Mouse (Mus musculus): Measurements from ENCODE around the gene 4930512M02Rik. TPM values are rescaled to one million over a fixed set of nuclear protein-coding genes. Genes with fewer than 3 reads are reported as not detected.

The 4930512M02Rik gene
- total RNA-seq, 2 experiments from 2014 or later = not detected

DNA sequence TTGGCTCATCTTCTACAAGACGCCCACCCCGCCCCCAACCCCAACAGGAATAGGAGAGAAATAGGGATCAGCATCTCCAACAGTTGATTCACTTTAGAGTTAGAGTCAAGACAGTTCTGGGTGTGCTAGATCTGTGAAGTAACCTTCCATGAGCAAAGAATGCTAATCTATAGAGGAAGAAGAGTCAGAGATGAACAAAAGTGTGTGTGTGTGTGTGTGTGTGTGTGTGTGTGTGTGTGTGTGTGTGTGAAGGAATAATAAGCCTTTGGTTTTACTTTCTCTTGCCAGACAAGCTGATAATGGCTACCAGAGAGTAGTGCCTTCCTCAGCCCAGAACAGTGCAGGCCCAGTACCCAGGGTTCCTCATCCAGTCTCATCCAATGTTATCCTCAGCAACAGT is 59.6 kb downstream of the 4930512M02Rik start:
- no peak for ATAC-seq (replicated peaks; ENCODE audit: low FRiP score, low TSS enrichment, poor library complexity, severe bottlenecking)

DNA sequence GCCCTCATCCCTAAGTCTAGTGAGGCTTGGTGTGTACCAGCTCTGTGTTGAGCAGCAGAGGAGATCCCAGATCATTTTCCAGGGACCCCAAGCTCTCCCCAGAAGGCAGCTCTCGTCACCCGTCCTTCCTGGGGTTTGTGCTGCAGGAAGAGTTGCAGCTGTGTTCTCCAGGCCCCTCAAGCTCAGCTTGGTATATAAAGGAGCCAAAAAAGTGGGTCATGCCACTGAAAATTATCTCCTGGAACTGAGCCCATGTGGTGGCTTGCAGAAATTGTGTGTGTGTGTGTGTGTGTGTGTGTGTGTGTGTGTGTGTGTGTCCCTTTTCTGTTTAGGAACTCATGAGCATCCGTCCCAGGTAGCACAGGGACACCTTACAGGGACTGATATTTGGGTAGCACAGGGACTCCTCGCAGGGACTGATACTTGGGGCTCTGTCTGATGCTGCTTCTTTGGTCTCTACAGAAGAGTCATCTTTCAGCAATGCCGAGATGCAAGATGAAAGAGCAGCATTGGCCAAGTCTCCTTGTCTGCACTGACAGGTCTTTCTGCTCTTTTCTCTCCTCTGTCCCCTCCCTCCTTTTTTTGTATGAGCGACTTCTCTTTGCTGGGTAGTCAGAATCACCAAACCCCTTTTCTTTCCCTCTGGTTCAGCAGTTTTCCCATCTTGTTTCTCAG is 62.4 kb downstream of the 4930512M02Rik start:
- no peak for ATAC-seq (replicated peaks; ENCODE audit: low FRiP score, low TSS enrichment, poor library complexity, severe bottlenecking)

GRCm38 (mm10) chr11:11564266-11565044 is 63.2 kb downstream of the 4930512M02Rik start:
- peak; percentile 64 for ATAC-seq (replicated peaks; ENCODE audit: low FRiP score, low TSS enrichment, poor library complexity, severe bottlenecking)

GRCm38 (mm10) chr11:11561118-11561517 is 66.5 kb downstream of the 4930512M02Rik start:
- ATAC-seq (replicated peaks; ENCODE audit: low FRiP score, low TSS enrichment, poor library complexity, severe bottlenecking) = no peak

DNA sequence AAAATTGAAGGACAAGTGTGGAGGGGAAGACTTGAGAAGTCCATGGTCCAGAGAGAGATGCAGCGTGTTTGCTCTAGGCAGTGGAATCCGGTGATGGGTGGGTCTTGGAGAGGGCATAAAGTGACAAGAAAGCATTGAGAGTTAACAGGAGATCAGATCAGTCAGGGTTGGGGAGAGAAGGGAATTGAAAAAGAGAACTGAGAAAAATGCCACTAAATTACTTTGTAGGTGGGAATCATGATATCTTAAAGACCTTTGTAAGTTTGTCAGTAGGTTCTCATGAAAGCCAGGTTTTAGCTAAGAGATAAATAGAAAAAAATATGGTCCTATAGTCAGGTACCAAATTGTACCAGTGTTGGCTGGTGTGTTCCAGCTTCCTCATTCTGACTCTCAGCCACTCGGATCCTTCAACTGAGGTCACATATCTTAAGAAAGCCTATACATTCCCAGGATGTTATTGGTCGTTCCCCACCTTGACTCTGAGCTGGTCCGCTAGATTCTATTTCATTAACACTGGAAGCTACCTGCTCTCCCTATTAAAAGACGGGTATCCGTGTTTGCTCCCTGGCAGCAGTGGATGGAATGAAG is 68.4 kb downstream of the 4930512M02Rik start:
- ATAC-seq (replicated peaks; ENCODE audit: low FRiP score, low TSS enrichment, poor library complexity, severe bottlenecking) = no peak

DNA sequence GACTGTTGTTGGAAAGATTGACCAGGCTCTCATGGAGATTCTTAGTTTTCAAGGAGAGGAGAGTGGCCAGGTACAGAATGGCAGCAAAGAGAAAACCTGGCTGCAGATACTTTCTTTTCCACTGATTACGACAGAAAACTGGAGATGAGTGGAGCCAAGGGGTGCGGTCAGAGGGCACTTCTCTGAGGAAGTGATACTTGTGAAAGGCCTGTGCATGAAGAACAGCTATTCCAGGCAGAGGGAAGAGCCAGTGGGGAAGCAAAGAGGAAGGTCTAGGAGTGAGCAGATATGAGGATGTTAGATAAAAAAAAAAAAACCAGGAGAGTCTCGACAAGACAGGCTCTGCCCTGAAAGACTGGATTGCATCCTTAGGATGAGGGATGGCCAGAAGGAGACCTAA is 69.0 kb downstream of the 4930512M02Rik start:
- ATAC-seq (replicated peaks; ENCODE audit: low FRiP score, low TSS enrichment, poor library complexity, severe bottlenecking) = no peak

DNA sequence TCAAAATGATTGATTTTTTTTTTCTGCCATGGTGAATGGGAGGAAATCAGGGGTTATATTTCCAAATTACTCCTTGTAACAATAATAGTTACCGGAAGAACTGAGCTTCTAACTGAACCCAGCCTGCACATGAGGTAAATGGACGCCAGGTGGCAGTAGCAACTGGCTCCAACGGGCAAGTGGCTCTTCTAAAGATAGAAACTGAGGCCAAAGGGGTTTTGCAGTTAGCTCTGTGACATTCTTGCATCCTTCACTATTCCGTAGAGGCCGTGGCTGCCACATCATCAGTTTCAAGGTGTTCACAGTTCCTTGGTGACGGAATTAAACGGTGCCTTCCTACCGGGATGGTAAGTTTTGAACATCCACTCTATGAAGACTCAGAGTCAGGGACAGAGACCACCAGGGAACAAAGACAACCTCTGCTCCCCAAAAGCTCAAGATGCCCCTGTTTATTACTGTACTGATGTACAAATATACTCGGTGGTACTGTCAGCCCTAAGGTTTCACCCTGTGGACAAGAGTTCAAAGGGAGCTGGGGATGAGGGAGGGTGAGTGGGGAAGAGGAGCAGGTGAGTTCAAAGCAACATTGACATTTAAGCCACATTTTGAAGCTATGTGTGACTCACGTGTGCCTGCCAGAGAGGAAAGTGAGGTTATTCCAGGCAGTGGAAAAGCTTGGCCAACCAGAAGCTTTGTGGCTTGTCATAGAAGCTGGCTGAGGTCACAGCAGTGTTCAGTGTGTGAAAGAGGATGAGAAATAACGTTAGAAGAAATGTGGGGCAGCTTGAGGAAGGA is 70.3 kb downstream of the 4930512M02Rik start:
- peak; percentile 85 for ATAC-seq (replicated peaks; ENCODE audit: low FRiP score, low TSS enrichment, poor library complexity, severe bottlenecking)

GRCm38 (mm10) chr11:11556186-11556585 is 71.4 kb downstream of the 4930512M02Rik start:
- ATAC-seq (replicated peaks; ENCODE audit: low FRiP score, low TSS enrichment, poor library complexity, severe bottlenecking) = no peak

GRCm38 (mm10) chr11:11555563-11555962 is 72.1 kb downstream of the 4930512M02Rik start:
- ATAC-seq (replicated peaks; ENCODE audit: low FRiP score, low TSS enrichment, poor library complexity, severe bottlenecking) = no peak

GRCm38 (mm10) chr11:11547597-11548240 is 79.9 kb downstream of the 4930512M02Rik start:
- no peak for ATAC-seq (replicated peaks; ENCODE audit: low FRiP score, low TSS enrichment, poor library complexity, severe bottlenecking)

GRCm38 (mm10) chr11:11546903-11547511 is 80.6 kb downstream of the 4930512M02Rik start:
- ATAC-seq (replicated peaks; ENCODE audit: low FRiP score, low TSS enrichment, poor library complexity, severe bottlenecking) = no peak

GRCm38 (mm10) chr11:11545948-11546347 is 81.7 kb downstream of the 4930512M02Rik start:
- no peak for ATAC-seq (replicated peaks; ENCODE audit: low FRiP score, low TSS enrichment, poor library complexity, severe bottlenecking)

Other genes with a start within 250 kb of the 4930512M02Rik start
- 1.6 and 3.4 TPM in 2 replicates for gene Spata48, start 165.7 kb downstream of the 4930512M02Rik start, total RNA-seq (2014; fragmentation: Nextera tagmentation)
- 0.56 and 1.6 TPM in 2 replicates for gene Spata48, start 165.7 kb downstream of the 4930512M02Rik start, total RNA-seq (2017)
- 1.1 and 1.7 TPM in 2 replicates for gene Zpbp, start 165.4 kb downstream of the 4930512M02Rik start, total RNA-seq (2014; fragmentation: Nextera tagmentation)
- 0.47 and 2.1 TPM in 2 replicates for gene Zpbp, start 165.4 kb downstream of the 4930512M02Rik start, total RNA-seq (2017)
- gene Ikzf1, start 57.2 kb upstream of the 4930512M02Rik start, total RNA-seq (2014; fragmentation: Nextera tagmentation) = 259 and 321 TPM in 2 replicates
- 239 and 294 TPM in 2 replicates for gene Ikzf1, start 57.2 kb upstream of the 4930512M02Rik start, total RNA-seq (2017)
- 59.5 and 80.1 TPM in 2 replicates for gene Fignl1, start 181.1 kb upstream of the 4930512M02Rik start, total RNA-seq (2014; fragmentation: Nextera tagmentation)
- gene Fignl1, start 181.1 kb upstream of the 4930512M02Rik start, total RNA-seq (2017) = 89.0 and 110 TPM in 2 replicates

Data from megakaryocyte-erythroid progenitor cell, adult 5-6 weeks (primary cell).